In genomic region chr14:72002205-72003138, GRCm38 (mm10) we compare ENCODE assay signal across 13 mouse cellular contexts.
DNase-seq lines count a peak whose midpoint lies in the region; ATAC-seq and TF ChIP-seq lines count a peak whose summit lies in the region.
"Had no signal": no experiment of that assay in that cellular context is flagged by ENCODE, and none has a peak within 500 bp of the region (broad histone marks: within the 10 kb centered on the region; RNA-seq: fewer than 3 reads in every experiment).

No protein-coding gene starts in this region.

- no peak for TF ChIP-seq CTCF in cerebellum, adult 2 months (IDR thresholded peaks at IDR 0.05; ENCODE audit: borderline replicate concordance, insufficient read depth, low read depth, low read length)

- no peaks in the 10 kb centered on the region for H3K36me3 ChIP-seq in kidney, embryonic 15.5 days
- H3K36me3 ChIP-seq in midbrain, embryonic 14.5 days (ENCODE audit: control insufficient read depth, insufficient read depth, low read length), result no peaks in the 10 kb centered on the region
- H3K36me3 ChIP-seq in midbrain, embryonic 16.5 days (ENCODE audit: control insufficient read depth, insufficient read depth, low read length), result no peaks in the 10 kb centered on the region
- H3K36me3 ChIP-seq: limb, embryonic 10.5 days; liver, embryonic 15.5 days; midbrain, embryonic 13.5 days had no signal

- H3K4me2 ChIP-seq in kidney, embryonic 15.5 days, result no peak overlapping the region
- H3K4me2 ChIP-seq in midbrain, embryonic 14.5 days (ENCODE audit: low read length), result no peak overlapping the region
- no peak overlapping the region for H3K4me2 ChIP-seq in midbrain, embryonic 16.5 days (ENCODE audit: low read length)
- H3K4me2 ChIP-seq: liver, embryonic 15.5 days; midbrain, embryonic 13.5 days had no signal

- 37% methylated on average over 7 of the region's 7 CpGs for WGBS in kidney, embryonic 15.5 days
- 59% methylated on average over 7 of the region's 7 CpGs for WGBS in midbrain, embryonic 14.5 days
- WGBS in midbrain, embryonic 16.5 days, result 71% methylated on average over 7 of the region's 7 CpGs
- 45% methylated on average over 7 of the region's 7 CpGs for WGBS in cerebellum, adult 2 months

- H3K9ac ChIP-seq in kidney, embryonic 15.5 days, result no peak overlapping the region
- no peak overlapping the region for H3K9ac ChIP-seq in midbrain, embryonic 14.5 days (replicated peaks; ENCODE audit: low read length)
- H3K9ac ChIP-seq in midbrain, embryonic 16.5 days (ENCODE audit: low read depth, low read length), result no peak overlapping the region
- H3K9ac ChIP-seq: liver, embryonic 15.5 days; midbrain, embryonic 13.5 days had no signal

- H3K4me3 ChIP-seq in kidney, embryonic 15.5 days (replicated peaks), result no peak overlapping the region
- H3K4me3 ChIP-seq in midbrain, embryonic 14.5 days (replicated peaks; ENCODE audit: low read depth, low read length), result no peak overlapping the region
- H3K4me3 ChIP-seq in midbrain, embryonic 16.5 days (ENCODE audit: low read depth, low read length), result no peak overlapping the region
- no peak overlapping the region for H3K4me3 ChIP-seq in cerebellum, adult 2 months (replicated peaks; ENCODE audit: insufficient read depth, low read depth, low read length)
- H3K4me3 ChIP-seq: limb, embryonic 10.5 days; liver, embryonic 15.5 days; midbrain, embryonic 13.5 days had no signal

- ATAC-seq in kidney, embryonic 15.5 days (replicated peaks; ENCODE audit: low FRiP score), result no peak
- no peak for ATAC-seq in midbrain, embryonic 14.5 days (ENCODE audit: low FRiP score, low TSS enrichment)
- ATAC-seq in midbrain, embryonic 16.5 days, result no peak
- ATAC-seq: midbrain, embryonic 13.5 days had no signal

- DNase-seq in embryo, embryonic 10 days (ENCODE audit: low spot score), result peak; percentile 5
- DNase-seq in embryo, embryonic 11 days, result no peak
- no peak for DNase-seq in kidney, postnatal 14 days
- peak; percentile 3 for DNase-seq in midbrain, embryonic 14.5 days
- peak; percentile 14 for DNase-seq in right cerebral cortex, postnatal 25 days
- no peak for DNase-seq in cerebellum, adult 2 months
- DNase-seq: cerebellum, adult 8-10 months had no signal

- H3K4me1 ChIP-seq in kidney, embryonic 15.5 days, result peaks cover 20% of the 10 kb centered on the region
- H3K4me1 ChIP-seq in midbrain, embryonic 14.5 days (ENCODE audit: control insufficient read depth, insufficient read depth, low read length), result no peaks in the 10 kb centered on the region
- H3K4me1 ChIP-seq in midbrain, embryonic 16.5 days (ENCODE audit: control insufficient read depth, insufficient read depth, low read length), result peaks cover 2% of the 10 kb centered on the region; the same call in 1 of the 2 replicates
- H3K4me1 ChIP-seq in cerebellum, adult 2 months (ENCODE audit: control insufficient read depth, insufficient read depth, low read length), result no peaks in the 10 kb centered on the region
- H3K4me1 ChIP-seq: liver, embryonic 15.5 days; midbrain, embryonic 13.5 days had no signal

- TF ChIP-seq POLR2A in cerebellum, adult 2 months (IDR thresholded peaks at IDR 0.05; ENCODE audit: borderline replicate concordance, insufficient read depth, low read length), result no peak

- H3K27me3 ChIP-seq in kidney, embryonic 15.5 days, result no peaks in the 10 kb centered on the region
- H3K27me3 ChIP-seq in midbrain, embryonic 14.5 days (ENCODE audit: control insufficient read depth, insufficient read depth, low read length), result no peaks in the 10 kb centered on the region
- no peaks in the 10 kb centered on the region for H3K27me3 ChIP-seq in midbrain, embryonic 16.5 days (ENCODE audit: control insufficient read depth, insufficient read depth, low read depth, low read length)
- H3K27me3 ChIP-seq in cerebellum, adult 2 months (ENCODE audit: control insufficient read depth, insufficient read depth, low read length), result no peaks in the 10 kb centered on the region
- H3K27me3 ChIP-seq: liver, embryonic 15.5 days; midbrain, embryonic 13.5 days had no signal

- H3K27ac ChIP-seq in kidney, embryonic 15.5 days, result peak overlapping the region; percentile 37
- no peak overlapping the region for H3K27ac ChIP-seq in midbrain, embryonic 14.5 days (replicated peaks; ENCODE audit: low read depth, low read length)
- no peak overlapping the region for H3K27ac ChIP-seq in midbrain, embryonic 16.5 days (ENCODE audit: low read length)
- no peak overlapping the region for H3K27ac ChIP-seq in cerebellum, adult 2 months (ENCODE audit: insufficient read depth, low read length)
- H3K27ac ChIP-seq: limb, embryonic 10.5 days; liver, embryonic 15.5 days; macrophage; midbrain, embryonic 13.5 days had no signal

- no peaks in the 10 kb centered on the region for H3K9me3 ChIP-seq in kidney, embryonic 15.5 days (replicated peaks)
- no peaks in the 10 kb centered on the region for H3K9me3 ChIP-seq in midbrain, embryonic 14.5 days (ENCODE audit: control insufficient read depth, low read length)
- H3K9me3 ChIP-seq in midbrain, embryonic 16.5 days (replicated peaks; ENCODE audit: control insufficient read depth, low read length, poor library complexity, severe bottlenecking), result no peaks in the 10 kb centered on the region
- H3K9me3 ChIP-seq: limb, embryonic 10.5 days; liver, embryonic 15.5 days; midbrain, embryonic 13.5 days had no signal

Comparison
In these comparisons a context has a peak if more than half of its experiments do, and no peak if none do; other contexts are left out.
1. DNase-seq: peak in embryo, embryonic 10 days (single experiment), midbrain, embryonic 14.5 days (single experiment) and right cerebral cortex, postnatal 25 days (single experiment); none in embryo, embryonic 11 days (single experiment), kidney, postnatal 14 days (single experiment) and cerebellum, adult 2 months (0 of 2).